Mouse (Mus musculus): ENCODE results near the gene Hhipl1. TPM values are rescaled to one million over a fixed set of nuclear protein-coding genes. Genes with fewer than 3 reads are reported as not detected.

The Hhipl1 gene
- polyA plus RNA-seq, 1 experiment from 2014 or later: 2.3 TPM

DNA sequence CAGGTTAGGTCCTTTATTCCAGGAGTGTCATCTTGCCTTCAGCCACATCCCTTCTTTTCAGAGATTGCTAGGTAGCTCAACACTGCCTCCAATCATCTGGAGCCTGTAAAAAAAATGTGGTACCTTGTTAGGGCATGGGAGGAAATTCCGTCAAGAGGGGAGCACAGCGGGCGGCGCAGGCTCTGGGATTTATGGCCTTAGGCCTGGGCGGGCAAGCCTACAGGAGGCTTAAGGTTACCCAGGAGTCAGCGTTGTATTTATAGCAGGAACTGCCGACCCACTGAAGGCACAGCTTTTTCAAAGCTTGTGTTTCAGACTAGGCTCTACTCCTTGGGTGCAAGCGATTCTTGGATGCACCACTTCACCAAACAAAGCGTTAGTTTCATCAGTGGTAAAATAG is 67.5 kb downstream of the Hhipl1 start:
- Histone ChIP-seq H3K9me3 (ENCODE audit: control insufficient read depth, low read length) (no peaks in the 10 kb centered on the region), H3K36me3 (ENCODE audit: control insufficient read depth, insufficient read depth, low read length) (no peaks in the 10 kb centered on the region), H3K9ac (replicated peaks; ENCODE audit: low read depth, low read length) (no peak overlapping the region), H3K27me3 (ENCODE audit: control insufficient read depth, insufficient read depth, low read length) (no peaks in the 10 kb centered on the region), H3K4me1 (ENCODE audit: control insufficient read depth, insufficient read depth, low read length) (no peaks in the 10 kb centered on the region), H3K27ac (ENCODE audit: low read depth, low read length) (no peak overlapping the region), H3K4me3 (ENCODE audit: low read depth, low read length) (no peak overlapping the region), H3K4me2 (ENCODE audit: low read depth, low read length) (no peak overlapping the region)
- ATAC-seq (ENCODE audit: low read depth): no peak
- WGBS: 16% methylated on average over 9 of the region's 9 CpGs

DNA sequence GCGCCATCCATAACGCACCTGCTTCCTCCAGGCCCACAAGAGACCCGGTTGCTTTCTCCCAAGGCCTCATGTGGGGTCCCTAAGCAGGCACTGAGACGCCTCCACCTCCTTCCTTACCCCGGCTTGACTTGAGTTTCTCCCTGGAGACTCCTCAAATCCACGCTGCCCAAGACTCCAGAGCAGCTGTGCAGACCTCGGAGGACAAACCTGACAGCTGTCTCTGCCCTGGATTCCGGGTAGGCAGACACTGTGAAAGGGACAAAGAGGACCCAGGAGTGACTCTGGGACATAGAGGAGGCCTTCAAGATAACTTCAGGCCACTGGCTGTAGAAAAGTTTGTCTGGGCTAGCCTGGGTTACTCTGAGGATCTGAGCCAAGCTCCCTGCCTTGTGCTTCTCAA is 68.6 kb downstream of the Hhipl1 start:
- no peaks in the 10 kb centered on the region for H3K9me3 ChIP-seq (ENCODE audit: control insufficient read depth, low read length)
- no peak overlapping the region for H3K9ac ChIP-seq (replicated peaks; ENCODE audit: low read depth, low read length)
- H3K27me3 ChIP-seq (ENCODE audit: control insufficient read depth, insufficient read depth, low read length): no peaks in the 10 kb centered on the region
- no peak overlapping the region for H3K4me2 ChIP-seq (ENCODE audit: low read depth, low read length)
- ATAC-seq (ENCODE audit: low read depth): no peak
- no peaks in the 10 kb centered on the region for H3K4me1 ChIP-seq (ENCODE audit: control insufficient read depth, insufficient read depth, low read length)
- H3K4me3 ChIP-seq (ENCODE audit: low read depth, low read length): no peak overlapping the region
- 71% methylated on average over 8 of the region's 8 CpGs for WGBS
- no peaks in the 10 kb centered on the region for H3K36me3 ChIP-seq (ENCODE audit: control insufficient read depth, insufficient read depth, low read length)
- no peak overlapping the region for H3K27ac ChIP-seq (ENCODE audit: low read depth, low read length)

DNA sequence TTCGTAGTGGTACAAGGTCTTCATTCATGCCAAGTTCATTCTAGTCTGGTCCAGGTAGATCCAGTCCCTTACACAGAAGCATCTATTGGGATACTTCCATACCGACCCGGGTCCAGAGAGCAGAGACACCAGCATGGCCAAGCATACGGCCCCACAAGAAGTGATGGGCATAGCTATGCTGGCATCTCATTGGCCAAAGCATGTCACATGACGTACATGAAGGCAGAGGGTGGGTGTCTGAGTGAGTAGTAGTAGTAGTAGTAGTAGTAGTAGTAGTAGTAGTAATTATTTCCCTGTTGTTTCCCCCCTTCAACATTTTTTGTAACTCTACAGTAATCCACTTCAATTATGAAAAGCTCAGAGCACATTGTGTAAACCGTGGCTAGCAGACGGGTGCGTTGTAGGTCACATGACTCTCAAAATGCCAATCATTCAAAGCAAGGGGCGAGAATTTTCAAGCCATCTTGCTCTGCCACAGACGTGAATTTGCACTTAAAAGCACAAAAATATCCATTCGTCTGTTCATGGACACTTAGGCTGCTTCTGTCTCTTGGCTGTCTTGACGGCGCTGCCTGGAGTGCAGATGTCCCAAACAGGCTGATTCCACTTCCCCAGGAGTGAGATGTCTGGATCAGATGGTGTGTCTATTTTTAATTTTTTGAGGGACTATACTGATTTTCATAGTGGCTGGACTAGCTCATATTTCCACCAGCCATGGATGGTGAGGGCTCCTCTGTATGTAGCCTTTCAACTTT is 72.5 kb downstream of the Hhipl1 start:
- no peak for ATAC-seq (ENCODE audit: low read depth)
- H3K27ac ChIP-seq (ENCODE audit: low read depth, low read length): no peak overlapping the region
- H3K9ac ChIP-seq (replicated peaks; ENCODE audit: low read depth, low read length): no peak overlapping the region
- 87% methylated on average over 13 of the region's 13 CpGs for WGBS
- no peaks in the 10 kb centered on the region for H3K4me1 ChIP-seq (ENCODE audit: control insufficient read depth, insufficient read depth, low read length)
- H3K36me3 ChIP-seq (ENCODE audit: control insufficient read depth, insufficient read depth, low read length): no peaks in the 10 kb centered on the region
- H3K4me3 ChIP-seq (ENCODE audit: low read depth, low read length): no peak overlapping the region
- no peaks in the 10 kb centered on the region for H3K27me3 ChIP-seq (ENCODE audit: control insufficient read depth, insufficient read depth, low read length)
- no peak overlapping the region for H3K4me2 ChIP-seq (ENCODE audit: low read depth, low read length)
- no peaks in the 10 kb centered on the region for H3K9me3 ChIP-seq (ENCODE audit: control insufficient read depth, low read length)

Other genes with a start within 250 kb of the Hhipl1 start
- 90.6 and 91.9 TPM in 2 replicates for gene Setd3, start 127.0 kb upstream of the Hhipl1 start, polyA plus RNA-seq (2014; fragmentation: Nextera tagmentation; extraction: Ambion mirVana)
- gene Ccnk, start 126.7 kb upstream of the Hhipl1 start, polyA plus RNA-seq (2014; fragmentation: Nextera tagmentation; extraction: Ambion mirVana): 3.7 and 6.0 TPM in 2 replicates
- gene Ccdc85c, start 30.8 kb upstream of the Hhipl1 start, polyA plus RNA-seq (2014; fragmentation: Nextera tagmentation; extraction: Ambion mirVana): 15.3 and 17.3 TPM in 2 replicates
- gene Cyp46a1, start 28.1 kb downstream of the Hhipl1 start, polyA plus RNA-seq (2014; fragmentation: Nextera tagmentation; extraction: Ambion mirVana): 19.6 and 25.4 TPM in 2 replicates
- gene Eml1, start 64.7 kb downstream of the Hhipl1 start, polyA plus RNA-seq (2014; fragmentation: Nextera tagmentation; extraction: Ambion mirVana): 48.9 and 82.8 TPM in 2 replicates
- gene Evl, start 248.4 kb downstream of the Hhipl1 start, polyA plus RNA-seq (2014; fragmentation: Nextera tagmentation; extraction: Ambion mirVana): 252 and 265 TPM in 2 replicates